7 mouse cellular contexts compared by ENCODE assay signal in genomic region chr10:128149592-128149991, GRCm38 (mm10). TPM values are rescaled to one million over a fixed set of nuclear protein-coding genes. Genes with fewer than 3 reads are reported as not detected.
DNase-seq lines count a peak whose midpoint lies in the region; ATAC-seq and TF ChIP-seq lines count a peak whose summit lies in the region.

No protein-coding gene starts in this region.

- peak overlapping the region; percentile 20 for H3K4me3 ChIP-seq in intestine, embryonic 16.5 days (ENCODE audit: low read length)
- peak overlapping the region; percentile 6 for H3K4me3 ChIP-seq in lung, adult 2 months (replicated peaks; ENCODE audit: extremely low read depth, low read depth, low read length)

- 0 out of 2 replicates have a peak, but pooled peaks cover 3% of the 10 kb centered on the region for H3K36me3 ChIP-seq in intestine, embryonic 16.5 days (ENCODE audit: control insufficient read depth, insufficient read depth, low read length)

- ATAC-seq in intestine, embryonic 16.5 days = peak; percentile 98

- peak overlapping the region; percentile 53 for H3K9ac ChIP-seq in intestine, embryonic 16.5 days (ENCODE audit: low read depth, low read length)

- WGBS in intestine, embryonic 16.5 days = 0% methylated on average over 5 of the region's 5 CpGs
- WGBS in lung, adult 2 months = 0% methylated on average over 5 of the region's 5 CpGs

- TF ChIP-seq POLR2A in lung, adult 2 months (IDR thresholded peaks at IDR 0.05; ENCODE audit: borderline replicate concordance, extremely low read depth, low read depth, low read length) = peak; percentile 44; the same call in 1 of the 2 replicates

- peak; percentile 37 for DNase-seq in Muller cell, postnatal 12 days (ENCODE audit: inconsistent ontology term)
- peak; percentile 31 for DNase-seq in brain, adult 2 months (ENCODE audit: low read depth, low spot score)
- DNase-seq in gastrocnemius, postnatal 10 days = peak; percentile 63
- peak; percentile 69 for DNase-seq in lung, adult 2 months
- peak; percentile 66 for DNase-seq in retina, embryonic 14.5 days (ENCODE audit: low spot score)
- DNase-seq in cerebellum, adult 9-11 months = no peak

- H3K27ac ChIP-seq in intestine, embryonic 16.5 days (ENCODE audit: low read length) = peak overlapping the region; percentile 84

- H3K27me3 ChIP-seq in intestine, embryonic 16.5 days (replicated peaks; ENCODE audit: control insufficient read depth, insufficient read depth, low read length) = no peaks in the 10 kb centered on the region

- peak overlapping the region; percentile 40 for H3K4me2 ChIP-seq in intestine, embryonic 16.5 days (ENCODE audit: low read depth, low read length)

- peak; percentile 53 for TF ChIP-seq CTCF in lung, adult 2 months (IDR thresholded peaks at IDR 0.05; ENCODE audit: insufficient read depth, low read length)

- H3K4me1 ChIP-seq in intestine, embryonic 16.5 days (ENCODE audit: control insufficient read depth, insufficient read depth, low read length) = peaks cover 21% of the 10 kb centered on the region
- H3K4me1 ChIP-seq in lung, adult 2 months (ENCODE audit: control insufficient read depth, insufficient read depth, low read length) = peaks cover 11% of the 10 kb centered on the region

- no peaks in the 10 kb centered on the region for H3K9me3 ChIP-seq in intestine, embryonic 16.5 days (ENCODE audit: control insufficient read depth, low read length)

RNA-seq across cellular contexts. Expression of gene Rbms2, which starts 30.5 kb away (rescaled TPM):
- total RNA-seq in gastrocnemius, postnatal 10 days (2021) = 10 to 100 TPM; 64.2 to 65.3 TPM
- 24.9 and 25.2 TPM in 2 replicates for polyA plus RNA-seq in intestine, embryonic 16.5 days (2015; fragmentation: Nextera tagmentation; extraction: Ambion mirVana)
- polyA plus RNA-seq in lung, adult 2 months (2012; rRNA removed) = 103 and 116 TPM in 2 replicates

RNA-seq across cellular contexts. Expression of gene Gls2, which starts 44.7 kb away (rescaled TPM):
- total RNA-seq in gastrocnemius, postnatal 10 days (2021) = 1 to 10 TPM; 1.1 to 1.4 TPM
- 2.2 and 2.8 TPM in 2 replicates for polyA plus RNA-seq in intestine, embryonic 16.5 days (2015; fragmentation: Nextera tagmentation; extraction: Ambion mirVana)
- polyA plus RNA-seq in lung, adult 2 months (2012; rRNA removed) = 1.5 and 2.4 TPM in 2 replicates

RNA-seq across cellular contexts. Expression of gene Baz2a, which starts 58.2 kb away (rescaled TPM):
- total RNA-seq in gastrocnemius, postnatal 10 days (2021) = 10 to 100 TPM; 16.1 to 22.7 TPM
- 9.6 and 10.1 TPM in 2 replicates for polyA plus RNA-seq in intestine, embryonic 16.5 days (2015; fragmentation: Nextera tagmentation; extraction: Ambion mirVana)
- 26.9 and 40.7 TPM in 2 replicates for polyA plus RNA-seq in lung, adult 2 months (2012; rRNA removed)
